Mouse (Mus musculus) urinary bladder, adult 18-20 months (tissue): ENCODE data around the gene S1pr2.
"Not testable (repeated sequence)": the region's sequence is repeated elsewhere in the genome, so short reads cannot be mapped to it uniquely, and the experiment has no call there.

Source experiments
- DNase-seq, 2 experiments: peaks; one replicate each; pipeline ENCODE4 v3.0.0; 2022; ENCODE audit warnings: low spot score in 2 of 2, mixed read lengths in 2 of 2

S1pr2 gene

GRCm38 (mm10) chr9:21000811-21001210, 24.2 kb upstream of the S1pr2 start:
- DNase-seq: no peak

- DNase-seq: not testable (repeated sequence)
Measured at GRCm38 (mm10) chr9:20998337-20998736, 21.8 kb upstream of the S1pr2 start.

GRCm38 (mm10) chr9:20997065-20997464, 20.5 kb upstream of the S1pr2 start:
- DNase-seq: no peak

GRCm38 (mm10) chr9:20995069-20995468, 18.5 kb upstream of the S1pr2 start:
- no peak for DNase-seq

GRCm38 (mm10) chr9:20993165-20993898, 16.8 kb upstream of the S1pr2 start:
- no peak for DNase-seq

- DNase-seq: no peak
Measured at GRCm38 (mm10) chr9:20991587-20991986, 15.0 kb upstream of the S1pr2 start.

GRCm38 (mm10) chr9:20990861-20991260, 14.3 kb upstream of the S1pr2 start:
- DNase-seq: no peak

GRCm38 (mm10) chr9:20987953-20988352, 11.4 kb upstream of the S1pr2 start:
- DNase-seq: no peak

- peak in 1 of 2 experiments; percentile 55 for DNase-seq
Measured at GRCm38 (mm10) chr9:20986952-20987686, 10.5 kb upstream of the S1pr2 start.

- DNase-seq: no peak
Measured at GRCm38 (mm10) chr9:20983169-20983568, 6.6 kb upstream of the S1pr2 start.

GRCm38 (mm10) chr9:20982171-20982570, 5.6 kb upstream of the S1pr2 start:
- no peak for DNase-seq

GRCm38 (mm10) chr9:20979769-20980168, 3.2 kb upstream of the S1pr2 start:
- no peak for DNase-seq

- DNase-seq: no peak
Measured at GRCm38 (mm10) chr9:20979181-20979580, 2.6 kb upstream of the S1pr2 start.

GRCm38 (mm10) chr9:20978409-20979095, 2.0 kb upstream of the S1pr2 start:
- DNase-seq: no peak

GRCm38 (mm10) chr9:20976961-20977689, 544 bp upstream of the S1pr2 start:
- no peak for DNase-seq

GRCm38 (mm10) chr9:20975431-20976215, 958 bp downstream of the S1pr2 start:
- no peak for DNase-seq

- DNase-seq: no peak
Measured at GRCm38 (mm10) chr9:20973682-20974075, 2.9 kb downstream of the S1pr2 start.

GRCm38 (mm10) chr9:20973001-20973681, 3.4 kb downstream of the S1pr2 start:
- no peak for DNase-seq

GRCm38 (mm10) chr9:20972141-20972992, 4.2 kb downstream of the S1pr2 start:
- DNase-seq: peak; percentile 36 to 59

- peak in 1 of 2 experiments; percentile 41 for DNase-seq
Measured at GRCm38 (mm10) chr9:20971751-20972140, 4.8 kb downstream of the S1pr2 start.
